Mouse (Mus musculus) hindlimb bud, embryonic 11.5 days (tissue): ENCODE measurements at regions not wholly inside any gene's neighbourhood (a gene's known extent, or its start where the extent isn't known, plus 50 kb on each side); places are given as distances from the start of the nearest gene placed in this dataset.

Experiments
- DNase-seq: peaks from one replicate; pipeline ENCODE4 v3.0.0-alpha.2; 2012; ENCODE audit warnings: low read depth, low spot score; ENCODE audit errors: extremely low spot score

GRCm38 (mm10) chr7:72866966-72867754 lies 508.1 kb upstream of the Rgma start:
- DNase-seq, result no peak

- no peak for DNase-seq
These were observed 506.2 kb upstream of the Rgma start for GRCm38 (mm10) chr7:72869068-72869467.

GRCm38 (mm10) chr7:72900816-72901215 lies 474.5 kb upstream of the Rgma start:
- DNase-seq, result peak; percentile 54

- no peak for DNase-seq
These were observed 469.4 kb upstream of the Rgma start for GRCm38 (mm10) chr7:72905891-72906290.

GRCm38 (mm10) chr7:72906536-72906935 lies 468.8 kb upstream of the Rgma start:
- DNase-seq, result no peak

GRCm38 (mm10) chr7:72926772-72927380 lies 448.4 kb upstream of the Rgma start:
- no peak for DNase-seq

GRCm38 (mm10) chr7:72938842-72939241 lies 436.5 kb upstream of the Rgma start:
- no peak for DNase-seq

GRCm38 (mm10) chr7:72947531-72947930 lies 427.8 kb upstream of the Rgma start:
- no peak for DNase-seq

- no peak for DNase-seq
These were observed 427.3 kb upstream of the Rgma start for GRCm38 (mm10) chr7:72948026-72948425.

GRCm38 (mm10) chr7:72948666-72949065 lies 426.6 kb upstream of the Rgma start:
- DNase-seq, result no peak

GRCm38 (mm10) chr7:72949886-72950285 lies 425.4 kb upstream of the Rgma start:
- DNase-seq, result no peak

GRCm38 (mm10) chr7:72957674-72958073 lies 417.6 kb upstream of the Rgma start:
- no peak for DNase-seq

GRCm38 (mm10) chr7:72961321-72961720 lies 414.0 kb upstream of the Rgma start:
- DNase-seq, result no peak

- DNase-seq, result no peak
These were observed 412.5 kb upstream of the Rgma start for GRCm38 (mm10) chr7:72962815-72963214.

GRCm38 (mm10) chr7:72963908-72964307 lies 411.4 kb upstream of the Rgma start:
- DNase-seq, result no peak

- DNase-seq, result no peak
These were observed 407.1 kb upstream of the Rgma start for GRCm38 (mm10) chr7:72968193-72968592.

- DNase-seq, result no peak
These were observed 403.6 kb upstream of the Rgma start for GRCm38 (mm10) chr7:72971506-72972267.

- DNase-seq, result no peak
These were observed 402.9 kb upstream of the Rgma start for GRCm38 (mm10) chr7:72972397-72972796.

- no peak for DNase-seq
These were observed 401.5 kb upstream of the Rgma start for GRCm38 (mm10) chr7:72973771-72974170.

GRCm38 (mm10) chr7:72974384-72974783 lies 400.9 kb upstream of the Rgma start:
- no peak for DNase-seq

GRCm38 (mm10) chr7:72990559-72991429 lies 384.5 kb upstream of the Rgma start:
- DNase-seq, result no peak
